Mouse (Mus musculus) embryonic facial prominence, embryonic 13.5 days (tissue): Measurements from ENCODE around the gene Prelp. TPM values are rescaled to one million over a fixed set of nuclear protein-coding genes. Genes with fewer than 3 reads are reported as not detected.

Experiments used
- ATAC-seq: fragments of 200-750 bp; cut with Nextera tagmentation; 2 replicates; pipeline ENCODE4 v1.8.0; 2017; ENCODE audit warnings: low read depth; ENCODE audit not compliant: insufficient number of reproducible peaks, insufficient read depth, low FRiP score, low TSS enrichment
- H3K27ac ChIP-seq: fragments of 300-500 bp; sonication (generic); 2 replicates; pipeline ENCODE4 v1.5.1; 2015; ENCODE audit warnings: moderate library complexity, mild to moderate bottlenecking, inconsistent platforms
- H3K27me3 ChIP-seq: fragments of 300-500 bp; sonication (generic); 2 replicates; pipeline ENCODE4 v1.6.1; 2015; ENCODE audit warnings: mild to moderate bottlenecking, inconsistent platforms
- H3K36me3 ChIP-seq: fragments of 300-500 bp; sonication (generic); 2 replicates; pipeline ENCODE4 v1.6.1; 2015; ENCODE audit warnings: mild to moderate bottlenecking, inconsistent platforms
- H3K4me1 ChIP-seq: fragments of 300-500 bp; sonication (generic); 2 replicates; pipeline ENCODE4 v1.6.1; 2015; ENCODE audit warnings: inconsistent platforms
- H3K4me2 ChIP-seq: fragments of 300-500 bp; sonication (generic); 2 replicates; pipeline ENCODE4 v1.6.1; 2015; ENCODE audit warnings: moderate library complexity, mild to moderate bottlenecking, inconsistent platforms
- H3K4me3 ChIP-seq: fragments of 300-500 bp; sonication (generic); 2 replicates; pipeline ENCODE4 v1.5.1; 2015; ENCODE audit warnings: mild to moderate bottlenecking, inconsistent platforms
- H3K9ac ChIP-seq: fragments of 300-500 bp; sonication (generic); 2 replicates; pipeline ENCODE4 v1.6.1; 2015; ENCODE audit warnings: mild to moderate bottlenecking, inconsistent platforms
- H3K9me3 ChIP-seq: fragments of 300-500 bp; sonication (generic); 2 replicates; pipeline ENCODE4 v1.6.1; 2016; ENCODE audit warnings: inconsistent platforms
- WGBS: fragments of 180-500 bp; shearing (Covaris S2); methylation state at CpG from one replicate; pipeline ENCODE4 v1.1.7; 2015; ENCODE audit warnings: mixed read lengths; 5-methylcytosine and 5-hydroxymethylcytosine counted together
- polyA plus RNA-seq: library from polyadenylated mRNA; unstranded; fragments of >200 nt; fragmentation: Nextera tagmentation; extraction: Ambion mirVana; gene quantifications from 2 replicates; pipeline ENCODE4 v1.2.1, GENCODE M21; 2015

The Prelp gene
- polyA plus RNA-seq, 1 experiment from 2014 or later = 3.3 TPM

DNA sequence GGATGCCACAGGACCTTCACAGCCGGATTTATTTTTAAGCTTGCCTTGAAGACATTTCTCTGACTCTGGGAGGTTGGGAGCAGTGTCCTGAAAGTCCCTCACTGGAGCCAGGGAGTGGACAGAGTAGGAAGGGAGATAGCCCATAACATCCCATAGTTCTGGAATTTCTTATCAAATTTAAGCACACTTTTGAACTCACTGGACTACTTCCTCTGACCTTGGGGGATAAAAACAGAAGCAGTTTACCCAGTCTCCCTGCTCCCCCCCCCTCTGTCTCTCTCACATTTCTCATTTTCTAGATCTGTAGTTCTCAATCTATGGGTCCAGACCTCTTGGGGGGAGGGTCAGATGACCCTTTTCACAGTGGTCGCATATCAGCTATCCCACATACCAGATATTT is 32.8 kb upstream of the Prelp start:
- H3K9me3 ChIP-seq = no peaks in the 10 kb centered on the region

DNA sequence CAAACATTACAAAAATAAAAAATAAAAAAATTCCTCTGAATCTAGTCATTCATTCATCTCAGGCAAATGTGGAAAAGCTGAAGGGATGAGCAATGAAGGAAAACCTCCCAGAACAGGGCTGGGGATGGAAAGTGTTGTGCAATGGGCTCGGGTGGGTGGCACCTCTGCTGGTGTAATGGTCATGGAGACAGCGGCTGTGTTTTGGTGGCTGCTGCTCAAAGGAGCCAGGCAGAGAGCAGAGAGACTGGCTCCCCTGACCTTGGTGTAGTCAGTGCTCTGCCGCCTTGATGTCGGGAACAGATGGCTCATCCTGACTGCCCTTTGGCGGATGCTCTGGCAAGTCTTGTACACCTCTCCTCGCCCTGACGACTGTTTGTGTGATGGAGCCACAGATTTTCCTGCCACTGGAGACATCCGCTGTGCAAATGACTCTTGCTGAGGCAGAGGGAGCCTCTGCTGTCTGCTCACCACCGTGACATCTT is 32.1 kb upstream of the Prelp start:
- no peak for ATAC-seq
- H3K27ac ChIP-seq = no peak overlapping the region
- no peak overlapping the region for H3K4me3 ChIP-seq
- H3K9me3 ChIP-seq = no peaks in the 10 kb centered on the region
- no peaks in the 10 kb centered on the region for H3K27me3 ChIP-seq
- no peak overlapping the region for H3K4me2 ChIP-seq
- 45% methylated on average over 9 of the region's 9 CpGs for WGBS
- no peak overlapping the region for H3K9ac ChIP-seq
- peaks cover 35% of the 10 kb centered on the region for H3K4me1 ChIP-seq
- no peaks in the 10 kb centered on the region for H3K36me3 ChIP-seq

More for the DNA sequence above, 32.8 kb upstream of the Prelp start:
- H3K4me2 ChIP-seq = no peak overlapping the region
- H3K36me3 ChIP-seq = no peaks in the 10 kb centered on the region
- no peaks in the 10 kb centered on the region for H3K27me3 ChIP-seq
- 51% methylated on average over 2 of the region's 2 CpGs for WGBS
- peaks cover 35% of the 10 kb centered on the region for H3K4me1 ChIP-seq
- H3K9ac ChIP-seq = no peak overlapping the region
- no peak for ATAC-seq
- no peak overlapping the region; the same call in 1 of the 2 replicates for H3K27ac ChIP-seq
- H3K4me3 ChIP-seq = no peak overlapping the region

DNA sequence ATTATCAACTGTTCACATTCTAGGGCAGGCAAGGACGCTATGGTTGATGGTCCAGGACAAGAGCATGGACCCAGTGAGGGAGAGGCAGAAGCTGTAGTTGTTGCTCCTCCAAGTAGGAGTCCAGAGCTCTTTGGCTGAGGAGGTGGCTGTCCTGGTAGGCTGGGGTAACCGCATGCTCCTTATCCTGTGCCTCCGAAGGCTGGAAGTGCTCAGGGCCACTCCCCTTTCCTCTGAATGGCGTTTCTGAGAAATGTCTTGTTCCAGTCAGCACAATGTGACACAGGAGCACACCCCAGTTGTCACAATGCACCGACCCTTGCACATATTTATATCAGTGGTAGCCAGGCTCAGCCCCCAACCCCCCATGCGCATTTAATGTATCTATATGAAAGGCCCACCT is 30.4 kb upstream of the Prelp start:
- Histone ChIP-seq H3K4me2 (no peak overlapping the region), H3K4me1 (peaks cover 35% of the 10 kb centered on the region), H3K27me3 (no peaks in the 10 kb centered on the region), H3K9ac (no peak overlapping the region), H3K9me3 (no peaks in the 10 kb centered on the region), H3K36me3 (no peaks in the 10 kb centered on the region), H3K4me3 (no peak overlapping the region), H3K27ac (peak overlapping the region; percentile 7; the same call in 1 of the 2 replicates)
- no peak for ATAC-seq
- 56% methylated on average over 6 of the region's 6 CpGs for WGBS

DNA sequence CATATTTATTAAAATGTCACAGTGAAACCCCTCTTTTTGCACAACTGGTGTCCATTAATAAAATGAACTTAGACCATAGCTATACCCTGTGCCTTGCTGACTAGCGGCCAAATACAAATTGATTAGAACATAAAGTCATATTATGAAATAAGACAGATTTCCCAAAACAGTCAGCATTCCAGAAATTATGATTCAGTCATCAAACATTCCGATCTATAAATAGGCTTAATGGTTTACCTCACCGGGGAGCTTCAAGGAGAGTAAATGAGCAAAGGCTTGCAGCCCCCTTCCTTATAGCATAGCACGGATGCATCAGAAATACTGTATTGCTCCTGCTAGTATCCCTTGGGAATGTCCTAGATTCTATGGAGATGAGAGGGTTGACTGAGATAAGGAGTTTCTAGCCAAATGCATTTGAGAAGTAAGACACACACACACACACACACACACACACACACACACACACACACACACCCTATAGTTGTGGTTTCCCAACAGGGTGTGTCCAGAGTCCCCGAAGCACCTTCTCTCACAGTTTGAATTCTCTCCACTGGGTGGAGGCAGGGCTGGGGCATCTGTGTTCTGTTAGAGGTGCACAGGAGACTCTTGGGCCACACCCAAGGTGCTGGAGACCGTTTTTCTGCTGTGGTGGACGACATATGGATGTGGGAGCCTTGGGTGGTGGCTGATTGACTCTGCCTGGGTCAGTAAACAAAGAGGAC is 29.0 kb upstream of the Prelp start:
- 49% methylated on average over 7 of the region's 7 CpGs for WGBS
- no peak overlapping the region for H3K4me2 ChIP-seq

DNA sequence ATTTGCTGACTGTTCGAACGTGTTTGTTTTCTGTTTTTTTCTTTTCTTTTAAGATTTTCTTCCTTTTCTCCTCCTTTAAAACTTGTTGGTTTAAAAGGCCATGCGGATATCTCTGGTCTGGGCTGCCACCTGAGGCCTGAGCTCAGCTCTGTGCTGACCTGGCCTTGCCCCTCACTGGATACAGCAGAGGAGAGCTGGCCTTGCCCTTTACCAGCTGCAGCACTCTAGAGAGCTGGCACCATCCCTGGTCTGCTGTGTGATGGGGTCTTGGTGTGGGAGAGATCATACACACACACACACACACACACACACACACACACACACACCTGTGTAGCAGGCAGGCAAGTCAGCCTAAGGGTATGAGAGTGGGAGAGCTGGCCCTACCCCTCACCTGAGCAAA is 23.9 kb upstream of the Prelp start:
- H3K4me1 ChIP-seq = peaks cover 19% of the 10 kb centered on the region
- H3K4me3 ChIP-seq = no peak overlapping the region
- H3K27me3 ChIP-seq = no peaks in the 10 kb centered on the region
- H3K36me3 ChIP-seq = no peaks in the 10 kb centered on the region
- peaks cover 6% of the 10 kb centered on the region; the same call in 1 of the 2 replicates for H3K9me3 ChIP-seq
- no peak overlapping the region for H3K9ac ChIP-seq
- no peak overlapping the region for H3K4me2 ChIP-seq
- H3K27ac ChIP-seq = no peak overlapping the region
- WGBS = 92% methylated on average over 3 of the region's 3 CpGs
- no peak for ATAC-seq

More for the DNA sequence above, 29.0 kb upstream of the Prelp start:
- Histone ChIP-seq H3K9ac (no peak overlapping the region), H3K9me3 (no peaks in the 10 kb centered on the region), H3K27ac (no peak overlapping the region), H3K4me3 (no peak overlapping the region), H3K4me1 (peaks cover 35% of the 10 kb centered on the region), H3K36me3 (no peaks in the 10 kb centered on the region), H3K27me3 (no peaks in the 10 kb centered on the region)
- ATAC-seq = no peak

DNA sequence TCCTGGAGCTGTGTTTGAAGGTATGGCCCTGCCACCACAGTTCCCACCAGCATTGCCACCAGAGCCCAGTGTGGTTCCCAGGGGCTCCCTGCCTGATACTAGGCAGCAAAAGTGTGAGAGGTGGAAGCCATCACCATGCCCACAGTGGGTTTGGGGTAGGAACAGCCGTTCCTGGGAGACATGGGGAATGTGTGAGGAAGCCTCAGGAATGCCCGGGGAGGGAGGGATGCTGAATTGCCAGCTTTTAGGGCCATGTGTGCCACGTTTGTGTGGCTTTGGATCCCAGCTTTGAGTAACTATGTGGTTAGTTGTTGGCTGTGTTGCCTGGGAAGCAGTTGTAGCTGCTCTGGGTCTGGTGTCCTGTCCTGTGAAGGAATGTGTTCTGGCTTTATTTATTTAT is 20.7 kb upstream of the Prelp start:
- H3K4me3 ChIP-seq = no peak overlapping the region
- 57% methylated on average over 3 of the region's 3 CpGs for WGBS
- H3K36me3 ChIP-seq = no peaks in the 10 kb centered on the region
- H3K27me3 ChIP-seq = no peaks in the 10 kb centered on the region
- H3K9me3 ChIP-seq = peaks cover 6% of the 10 kb centered on the region; the same call in 1 of the 2 replicates
- no peak overlapping the region for H3K9ac ChIP-seq
- peak overlapping the region; percentile 66 for H3K27ac ChIP-seq
- peak; percentile 49; the same call in 1 of the 2 replicates for ATAC-seq
- H3K4me2 ChIP-seq = no peak overlapping the region
- H3K4me1 ChIP-seq = peaks cover 17% of the 10 kb centered on the region

DNA sequence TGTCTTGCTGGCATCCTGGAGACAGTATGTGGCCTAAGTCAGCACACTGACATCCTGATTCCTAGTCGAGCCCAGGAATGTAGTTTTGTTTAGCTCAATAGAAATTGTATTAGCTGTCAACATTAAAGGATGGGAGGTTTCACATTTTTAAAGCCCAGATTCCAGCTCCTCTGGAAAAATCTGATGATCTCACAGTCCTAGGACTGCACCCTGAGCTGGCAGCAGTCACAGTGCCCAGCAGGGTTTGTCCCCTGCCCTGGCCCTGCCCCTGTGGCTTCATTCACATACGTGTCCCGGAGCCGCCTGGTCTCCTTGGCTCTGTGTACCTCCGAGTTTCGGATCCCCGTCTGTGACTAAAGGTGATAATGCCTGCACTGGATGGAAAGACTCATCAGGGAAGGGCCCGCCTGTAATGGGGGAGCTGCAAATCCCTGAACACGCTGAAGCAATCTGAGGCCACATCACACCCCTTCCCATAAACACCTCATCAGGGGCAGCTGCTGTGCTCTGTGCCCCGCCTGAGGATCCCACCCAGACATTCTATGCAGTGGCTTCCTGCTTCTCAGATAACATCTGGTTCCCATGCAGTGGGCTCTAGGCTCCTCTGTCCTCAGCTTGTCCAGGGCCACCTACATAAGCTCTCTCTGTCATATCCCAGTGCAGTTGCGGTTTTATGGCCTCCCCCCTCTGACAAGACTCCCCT is 20.1 kb upstream of the Prelp start:
- H3K4me1 ChIP-seq = peaks cover 17% of the 10 kb centered on the region
- no peak overlapping the region for H3K4me3 ChIP-seq
- H3K9me3 ChIP-seq = peaks cover 6% of the 10 kb centered on the region; the same call in 1 of the 2 replicates
- peak; percentile 56 for ATAC-seq
- H3K27ac ChIP-seq = peak overlapping the region; percentile 66
- no peaks in the 10 kb centered on the region for H3K27me3 ChIP-seq
- 52% methylated on average over 11 of the region's 11 CpGs for WGBS
- no peak overlapping the region for H3K4me2 ChIP-seq
- H3K36me3 ChIP-seq = no peaks in the 10 kb centered on the region
- no peak overlapping the region for H3K9ac ChIP-seq

DNA sequence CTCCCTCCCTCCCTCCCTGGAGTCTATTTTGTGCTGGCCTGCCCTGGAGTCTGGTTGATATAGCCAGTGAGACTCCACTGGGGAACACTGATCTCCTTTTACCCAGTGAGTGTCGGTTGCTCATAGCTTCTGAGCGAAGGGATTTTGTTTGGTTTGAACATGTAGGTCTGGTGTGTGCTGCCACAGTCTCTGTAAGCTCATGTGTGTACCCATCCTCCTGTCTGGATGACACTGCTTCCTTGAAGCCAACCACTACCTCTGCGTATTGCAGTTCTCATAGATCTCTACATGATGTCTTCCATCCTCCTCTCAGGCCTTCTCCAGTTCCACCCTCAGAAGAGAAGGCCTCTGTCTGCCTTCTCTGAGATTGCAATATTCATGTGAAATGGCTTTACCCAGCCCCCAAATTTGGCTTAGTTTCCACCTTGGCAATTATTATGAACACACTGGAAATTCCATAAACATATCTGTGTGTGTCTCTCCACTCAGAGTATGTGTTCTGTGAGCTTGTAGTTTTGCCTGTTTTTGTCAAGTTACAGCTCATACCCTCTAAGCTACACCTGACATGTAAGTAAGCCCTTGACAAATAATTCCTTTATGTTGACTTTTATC is 19.4 kb upstream of the Prelp start:
- H3K4me2 ChIP-seq = no peak overlapping the region
- H3K27me3 ChIP-seq = no peaks in the 10 kb centered on the region
- H3K27ac ChIP-seq = no peak overlapping the region
- peaks cover 6% of the 10 kb centered on the region for H3K9me3 ChIP-seq
- no peak overlapping the region for H3K9ac ChIP-seq
- H3K4me1 ChIP-seq = peaks cover 17% of the 10 kb centered on the region
- 72% methylated on average over 3 of the region's 3 CpGs for WGBS
- no peaks in the 10 kb centered on the region for H3K36me3 ChIP-seq
- H3K4me3 ChIP-seq = no peak overlapping the region
- no peak for ATAC-seq

DNA sequence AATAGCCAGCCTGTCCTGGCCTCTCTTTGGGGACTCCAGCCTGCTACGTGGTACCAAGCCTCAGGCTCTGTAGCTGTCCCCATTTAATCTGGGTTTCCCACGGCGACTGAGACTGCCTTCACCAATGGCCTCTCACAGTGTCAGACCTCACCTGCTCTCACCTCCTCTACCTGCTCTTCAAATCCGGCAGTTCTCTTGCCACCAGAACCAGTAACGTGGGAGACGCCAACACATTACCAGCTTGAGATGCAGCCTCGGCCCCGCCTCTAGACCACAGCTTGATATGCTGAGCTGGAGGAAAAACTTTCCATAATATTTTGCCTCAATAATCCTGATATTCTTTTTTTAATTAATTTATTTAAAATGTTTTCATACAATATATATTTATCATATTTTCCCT is 18.5 kb upstream of the Prelp start:
- no peak overlapping the region for H3K4me2 ChIP-seq
- H3K9me3 ChIP-seq = peaks cover 6% of the 10 kb centered on the region
- no peak overlapping the region for H3K9ac ChIP-seq
- peaks cover 17% of the 10 kb centered on the region for H3K4me1 ChIP-seq
- no peaks in the 10 kb centered on the region for H3K27me3 ChIP-seq
- H3K4me3 ChIP-seq = no peak overlapping the region
- ATAC-seq = no peak
- H3K36me3 ChIP-seq = no peaks in the 10 kb centered on the region
- WGBS = 78% methylated on average over 8 of the region's 8 CpGs
- no peak overlapping the region for H3K27ac ChIP-seq

DNA sequence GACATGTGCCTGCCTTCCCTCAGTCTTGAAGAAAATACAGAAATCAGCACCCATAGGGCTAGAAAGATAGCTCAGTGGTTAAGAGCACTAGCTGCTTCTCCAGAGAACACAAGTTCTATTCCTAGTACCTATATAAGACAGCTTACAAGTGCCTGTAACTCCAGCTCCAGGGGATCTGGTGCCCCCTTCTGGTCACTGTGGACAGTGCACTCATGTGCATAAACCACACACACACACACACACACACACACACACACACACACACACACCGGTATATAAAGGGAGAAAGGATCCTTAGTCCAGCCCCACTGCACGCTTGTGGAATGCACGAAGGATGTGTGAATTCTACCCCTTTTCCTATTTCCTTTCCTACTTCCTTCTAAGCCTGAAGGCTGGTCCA is 15.0 kb upstream of the Prelp start:
- Histone ChIP-seq H3K4me1 (peaks cover 20% of the 10 kb centered on the region), H3K27me3 (no peaks in the 10 kb centered on the region), H3K36me3 (no peaks in the 10 kb centered on the region), H3K27ac (no peak overlapping the region), H3K4me3 (no peak overlapping the region), H3K4me2 (no peak overlapping the region), H3K9ac (no peak overlapping the region), H3K9me3 (no peaks in the 10 kb centered on the region; the same call in 1 of the 2 replicates)
- 95% methylated on average over 3 of the region's 3 CpGs for WGBS
- ATAC-seq = no peak

DNA sequence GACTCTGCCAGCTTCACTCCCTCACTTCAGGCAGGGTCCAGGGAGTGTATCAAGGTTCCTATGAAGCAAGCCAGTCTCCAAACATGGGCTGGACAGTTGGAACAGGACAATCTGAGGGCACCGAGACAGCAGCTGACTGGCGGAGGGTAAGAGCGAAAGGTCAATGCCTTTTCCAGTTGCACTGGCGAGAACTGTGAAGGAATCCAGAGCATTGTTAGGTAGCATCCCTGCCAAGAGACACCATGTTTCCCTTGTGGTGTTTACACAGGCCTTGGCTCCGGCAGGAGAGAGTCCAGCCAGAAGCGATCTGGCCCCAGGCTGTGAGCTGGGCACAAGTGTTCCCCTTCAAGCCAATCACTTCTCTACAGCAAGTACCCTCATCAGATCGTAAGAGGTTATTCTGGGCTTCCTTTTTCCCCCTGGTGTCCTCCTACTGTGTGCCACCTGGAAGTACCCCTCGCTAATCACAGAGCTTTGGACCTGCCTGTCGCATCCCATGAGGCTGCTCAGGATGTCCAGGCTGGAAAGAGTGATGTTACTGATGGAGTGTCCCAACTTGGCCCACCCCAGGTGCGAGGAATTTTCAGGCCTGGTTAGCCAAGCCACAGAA is 13.2 kb upstream of the Prelp start:
- Histone ChIP-seq H3K9ac (no peak overlapping the region), H3K9me3 (no peaks in the 10 kb centered on the region; the same call in 1 of the 2 replicates), H3K4me3 (no peak overlapping the region), H3K4me1 (peaks cover 12% of the 10 kb centered on the region; the same call in 1 of the 2 replicates), H3K4me2 (no peak overlapping the region), H3K27me3 (no peaks in the 10 kb centered on the region), H3K27ac (no peak overlapping the region), H3K36me3 (no peaks in the 10 kb centered on the region)
- 82% methylated on average over 10 of the region's 10 CpGs for WGBS
- no peak for ATAC-seq
